In genomic region chr10:17725644-17726372, GRCm38 (mm10) we compare ENCODE assay signal across 8 mouse cellular contexts. TPM values are rescaled to one million over a fixed set of nuclear protein-coding genes. Genes with fewer than 3 reads are reported as not detected.
A peak's percentile ranks its signal among the peaks of the same experiment; 100 is the strongest.
DNase-seq lines count a peak whose midpoint lies in the region; ATAC-seq lines count a peak whose summit lies in the region.

No protein-coding gene starts in this region.

- H3K36me3 ChIP-seq in hindbrain, embryonic 14.5 days (replicated peaks; ENCODE audit: control insufficient read depth, insufficient read depth): 0 out of 2 replicates have a peak, but pooled peaks cover 6% of the 10 kb centered on the region
- H3K36me3 ChIP-seq in liver, embryonic 15.5 days (replicated peaks): no peaks in the 10 kb centered on the region

- intact Hi-C loops in gastrocnemius, postnatal 14 days (cut with DNase I; ENCODE audit: low total_unique reads): no loop called here

- peak overlapping the region; percentile 84 for H3K4me3 ChIP-seq in hindbrain, embryonic 14.5 days (replicated peaks; ENCODE audit: low read length)
- peak overlapping the region; percentile 22 for H3K4me3 ChIP-seq in liver, embryonic 15.5 days (replicated peaks)

- peak; percentile 20 for DNase-seq in gastrocnemius, adult 18-20 months (ENCODE audit: low spot score)
- no peak for DNase-seq in gastrocnemius, postnatal 14 days
- peak; percentile 51 for DNase-seq in NIH3T3 (ENCODE audit: low read depth)
- DNase-seq in hindbrain, embryonic 14.5 days (ENCODE audit: low spot score): no peak
- DNase-seq in frontal cortex, postnatal 14 days (ENCODE audit: low spot score in 2 of 2): no peak
- DNase-seq in thymus, postnatal 14 days: no peak
- DNase-seq in layer of hippocampus, postnatal 10 days (ENCODE audit: low spot score in 2 of 2): no peak

- no peak for ATAC-seq in hindbrain, embryonic 14.5 days (ENCODE audit: low FRiP score)
- no peak for ATAC-seq in liver, embryonic 15.5 days (ENCODE audit: insufficient read depth)

- H3K27ac ChIP-seq in hindbrain, embryonic 14.5 days: peak overlapping the region; percentile 62; the same call in 1 of the 2 replicates
- 0 out of 2 replicates have a peak overlapping the region, but pooled peaks have one; percentile 74 for H3K27ac ChIP-seq in liver, embryonic 15.5 days (replicated peaks)

- H3K9ac ChIP-seq in hindbrain, embryonic 14.5 days: peak overlapping the region; percentile 59
- H3K9ac ChIP-seq in liver, embryonic 15.5 days: no peak overlapping the region

- H3K27me3 ChIP-seq in hindbrain, embryonic 14.5 days (ENCODE audit: control insufficient read depth, insufficient read depth, low read length): no peaks in the 10 kb centered on the region
- H3K27me3 ChIP-seq in liver, embryonic 15.5 days: no peaks in the 10 kb centered on the region

- no peaks in the 10 kb centered on the region for H3K9me3 ChIP-seq in hindbrain, embryonic 14.5 days (ENCODE audit: control insufficient read depth, low read length)
- no peaks in the 10 kb centered on the region for H3K9me3 ChIP-seq in liver, embryonic 15.5 days (replicated peaks)

- H3K4me1 ChIP-seq in hindbrain, embryonic 14.5 days (replicated peaks; ENCODE audit: control insufficient read depth, insufficient read depth, low read length): peaks cover 28% of the 10 kb centered on the region; the same call in 1 of the 2 replicates
- peaks cover 60% of the 10 kb centered on the region for H3K4me1 ChIP-seq in liver, embryonic 15.5 days (replicated peaks)

- 42% methylated on average over 7 of the region's 7 CpGs for WGBS in hindbrain, embryonic 14.5 days
- WGBS in liver, embryonic 15.5 days (ENCODE audit: insufficient replicate concordance): 65% methylated on average over 7 of the region's 7 CpGs

- H3K4me2 ChIP-seq in hindbrain, embryonic 14.5 days (replicated peaks): peak overlapping the region; percentile 57
- peak overlapping the region; percentile 48 for H3K4me2 ChIP-seq in liver, embryonic 15.5 days

RNA-seq across cellular contexts. Expression of gene Cited2, which starts 2.8 kb away (rescaled TPM):
- total RNA-seq in gastrocnemius, adult 18-20 months (2021): 10 to 100 TPM; 24.3 to 49.2 TPM
- 10 to 100 TPM; 26.3 to 39.9 TPM for total RNA-seq in gastrocnemius, postnatal 14 days (2021)
- polyA plus RNA-seq in hindbrain, embryonic 14.5 days (2014; fragmentation: Nextera tagmentation; extraction: Ambion mirVana): 82.2 and 85.3 TPM in 2 replicates
- 17.4 TPM in 2 replicates for polyA plus RNA-seq in liver, embryonic 15.5 days (2015; fragmentation: Nextera tagmentation; extraction: Ambion mirVana)
- total RNA-seq in layer of hippocampus, postnatal 10 days (2021): 10 to 100 TPM; 27.5 to 37.9 TPM

Comparison
In these comparisons a context has a peak if more than half of its experiments do, and no peak if none do; other contexts are left out.
1. DNase-seq: peak in gastrocnemius, adult 18-20 months (single experiment) and NIH3T3 (single experiment); none in gastrocnemius, postnatal 14 days (single experiment), hindbrain, embryonic 14.5 days (single experiment), frontal cortex, postnatal 14 days (0 of 2), thymus, postnatal 14 days (single experiment) and layer of hippocampus, postnatal 10 days (0 of 2).